Mouse (Mus musculus) ES-Bruce4 (cell line): ENCODE data around the gene Pde1a. TPM values are rescaled to one million over a fixed set of nuclear protein-coding genes. Genes with fewer than 3 reads are reported as not detected.

Experiments
- H3K27ac ChIP-seq: 2 replicates; pipeline ENCODE4 v1.5.1; 2012; ENCODE audit warnings: low read length, inconsistent platforms; ENCODE audit not compliant: insufficient read depth
- H3K27me3 ChIP-seq: 2 replicates; pipeline ENCODE4 v1.6.1; 2012; ENCODE audit warnings: mild to moderate bottlenecking, low read length, inconsistent platforms; ENCODE audit not compliant: control insufficient read depth, poor library complexity, insufficient read depth, severe bottlenecking
- H3K36me3 ChIP-seq: 2 replicates; pipeline ENCODE4 v1.6.1; 2012; ENCODE audit warnings: inconsistent platforms, mild to moderate bottlenecking, low read length, moderate library complexity; ENCODE audit not compliant: control insufficient read depth, poor library complexity, insufficient read depth, severe bottlenecking
- H3K4me1 ChIP-seq: one replicate; pipeline ENCODE4 v1.8.1; 2011; ENCODE audit warnings: low read length; ENCODE audit not compliant: control insufficient read depth, insufficient read depth
- H3K4me3 ChIP-seq: 2 replicates; pipeline ENCODE4 v1.5.1; 2011; ENCODE audit warnings: low read depth, mild to moderate bottlenecking, low read length
- H3K9ac ChIP-seq: 2 replicates; pipeline ENCODE4 v1.6.1; 2012; ENCODE audit warnings: low read depth, mild to moderate bottlenecking, inconsistent platforms; ENCODE audit not compliant: poor library complexity, severe bottlenecking
- H3K9me3 ChIP-seq: replicated peaks from 2 replicates; pipeline ENCODE4 v1.6.1; 2012; ENCODE audit warnings: mild to moderate bottlenecking, low read length, inconsistent platforms; ENCODE audit not compliant: control insufficient read depth, poor library complexity, insufficient read depth, severe bottlenecking
- CTCF ChIP-seq: IDR thresholded peaks from one replicate; pipeline ENCODE4 v1.8.1; 2011; ENCODE audit warnings: low read depth, low read length
- EP300 ChIP-seq: IDR thresholded peaks from 2 replicates; pipeline ENCODE4 v1.6.1; 2011; ENCODE audit warnings: low read depth, low read length; ENCODE audit not compliant: insufficient read depth
- POLR2A ChIP-seq: IDR thresholded peaks from one replicate; pipeline ENCODE4 v1.8.1; 2011; ENCODE audit warnings: low read length; ENCODE audit not compliant: insufficient read depth
- polyA plus RNA-seq: library from polyadenylated mRNA; stranded (reverse); fragments of >200 nt; gene quantifications from 2 replicates; pipeline ENCODE4 v1.2.4, GENCODE M21; 2011; ENCODE audit warnings: low read depth; ENCODE audit not compliant: missing spikeins, insufficient read depth, insufficient read length

The Pde1a gene
- polyA plus RNA-seq, 1 experiment, result 2.1 TPM

DNA sequence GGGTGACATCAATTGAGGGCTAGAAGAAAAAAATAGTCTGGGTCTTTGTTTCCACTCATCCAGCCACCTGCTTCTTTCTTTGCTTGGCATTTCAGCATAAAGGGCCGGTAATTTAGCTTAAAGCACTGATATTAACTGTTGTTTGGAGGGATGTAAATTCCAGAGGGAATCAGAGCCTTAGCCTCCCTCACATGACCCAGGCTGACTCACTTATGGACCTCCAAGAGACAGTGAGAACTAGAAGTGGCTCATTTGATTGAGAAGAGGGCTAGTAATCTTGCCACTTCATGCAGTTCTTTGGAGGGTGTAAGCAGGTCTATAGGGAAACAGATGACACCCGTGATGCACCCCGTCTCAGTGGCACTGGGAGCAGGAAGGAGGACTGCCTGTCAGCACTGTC is 230.7 kb downstream of the Pde1a start:
- no peak overlapping the region for H3K27ac ChIP-seq
- H3K4me1 ChIP-seq, result no peaks in the 10 kb centered on the region
- TF ChIP-seq EP300 (no peak), POLR2A (no peak), CTCF (no peak)
- H3K4me3 ChIP-seq, result no peak overlapping the region
- no peaks in the 10 kb centered on the region for H3K36me3 ChIP-seq
- no peak overlapping the region for H3K9ac ChIP-seq
- no peaks in the 10 kb centered on the region for H3K9me3 ChIP-seq
- no peaks in the 10 kb centered on the region for H3K27me3 ChIP-seq

DNA sequence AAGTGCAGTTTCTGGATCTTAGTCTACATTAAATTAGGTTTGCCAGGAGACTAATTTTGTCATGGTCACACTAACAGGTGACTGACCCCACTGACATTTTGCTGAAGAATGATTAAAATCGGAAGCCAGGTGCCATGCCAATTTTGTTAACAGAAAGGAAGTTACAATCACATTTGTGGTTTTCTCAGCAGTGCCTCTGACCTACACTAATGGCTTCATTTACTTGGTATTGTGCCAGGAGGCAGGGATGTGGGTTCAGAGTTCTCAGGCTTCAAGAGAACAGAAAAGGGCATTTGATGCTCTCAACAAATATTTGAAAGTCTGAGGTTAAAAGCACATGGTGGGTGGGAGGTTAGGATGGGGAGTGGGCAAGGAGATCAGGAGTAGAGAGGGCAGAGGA is 236.4 kb downstream of the Pde1a start:
- Histone ChIP-seq H3K27ac (no peak overlapping the region), H3K4me3 (no peak overlapping the region), H3K27me3 (no peaks in the 10 kb centered on the region), H3K9ac (no peak overlapping the region), H3K9me3 (no peaks in the 10 kb centered on the region), H3K36me3 (no peaks in the 10 kb centered on the region), H3K4me1 (no peaks in the 10 kb centered on the region)
- TF ChIP-seq CTCF (no peak), EP300 (no peak), POLR2A (no peak)

DNA sequence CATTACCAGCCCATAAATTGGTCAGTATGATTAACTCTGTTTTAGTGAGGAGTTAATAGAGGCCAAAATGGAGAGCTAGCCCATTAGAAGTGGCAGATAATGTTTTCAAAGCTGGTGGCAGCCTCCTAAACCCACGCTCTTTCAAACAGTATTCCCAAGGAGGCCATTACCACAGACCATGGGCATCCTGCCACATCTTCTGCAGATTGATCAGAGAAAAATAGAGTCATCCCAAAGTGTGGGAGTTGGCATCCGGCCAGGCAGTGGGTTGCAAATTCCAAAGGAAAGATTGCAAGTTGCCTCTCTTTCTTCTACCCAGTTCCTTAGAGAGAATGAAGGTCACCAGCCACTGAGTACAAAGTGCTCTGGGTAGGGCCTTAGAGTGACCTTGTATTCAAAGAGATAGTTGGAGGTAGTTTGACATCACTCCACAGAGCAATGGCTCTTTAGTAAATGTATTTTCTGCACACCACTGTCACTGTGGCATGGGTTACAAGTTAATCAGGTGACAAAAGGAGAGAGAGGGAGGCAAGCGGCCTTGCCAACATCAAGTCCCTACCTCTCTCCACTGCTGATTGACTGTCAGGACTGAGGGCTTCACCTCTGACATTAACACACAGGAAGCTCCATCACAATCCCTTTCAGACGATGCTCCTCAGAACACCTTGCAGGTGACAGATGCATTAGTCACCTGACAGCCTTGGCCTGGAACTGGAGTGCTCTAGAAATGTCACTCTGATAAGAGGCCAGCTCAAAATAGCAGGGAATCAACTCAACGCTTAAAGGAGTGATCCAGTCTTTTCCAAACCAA is 237.3 kb downstream of the Pde1a start:
- Histone ChIP-seq H3K4me1 (no peaks in the 10 kb centered on the region), H3K36me3 (no peaks in the 10 kb centered on the region), H3K4me3 (no peak overlapping the region), H3K27ac (no peak overlapping the region), H3K27me3 (no peaks in the 10 kb centered on the region; the same call in 1 of the 2 replicates), H3K9me3 (no peaks in the 10 kb centered on the region), H3K9ac (no peak overlapping the region)
- TF ChIP-seq POLR2A, result no peak
- no peak for TF ChIP-seq CTCF
- TF ChIP-seq EP300, result no peak

DNA sequence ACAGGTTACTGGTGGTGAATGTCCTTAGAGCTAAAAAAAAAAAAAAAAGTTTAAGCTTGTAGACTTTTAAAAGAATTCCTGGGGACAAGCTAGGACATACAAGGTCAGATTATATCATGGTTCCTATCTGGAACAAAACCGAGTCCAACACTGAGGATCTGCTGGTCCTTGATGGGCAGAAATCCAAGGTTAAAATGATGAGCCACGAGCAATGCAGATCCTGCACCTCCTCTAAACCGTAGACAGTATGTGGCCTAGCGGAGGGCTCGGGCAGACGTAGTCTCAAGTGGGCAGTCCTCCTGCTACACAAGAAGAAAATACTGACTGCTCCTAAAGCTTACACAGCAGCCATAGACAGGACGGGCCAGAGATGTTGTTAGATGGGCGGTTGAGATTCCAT is 238.5 kb downstream of the Pde1a start:
- H3K27me3 ChIP-seq, result no peaks in the 10 kb centered on the region; the same call in 1 of the 2 replicates
- TF ChIP-seq CTCF, result no peak
- no peak for TF ChIP-seq EP300
- no peak for TF ChIP-seq POLR2A
- no peak overlapping the region for H3K9ac ChIP-seq

DNA sequence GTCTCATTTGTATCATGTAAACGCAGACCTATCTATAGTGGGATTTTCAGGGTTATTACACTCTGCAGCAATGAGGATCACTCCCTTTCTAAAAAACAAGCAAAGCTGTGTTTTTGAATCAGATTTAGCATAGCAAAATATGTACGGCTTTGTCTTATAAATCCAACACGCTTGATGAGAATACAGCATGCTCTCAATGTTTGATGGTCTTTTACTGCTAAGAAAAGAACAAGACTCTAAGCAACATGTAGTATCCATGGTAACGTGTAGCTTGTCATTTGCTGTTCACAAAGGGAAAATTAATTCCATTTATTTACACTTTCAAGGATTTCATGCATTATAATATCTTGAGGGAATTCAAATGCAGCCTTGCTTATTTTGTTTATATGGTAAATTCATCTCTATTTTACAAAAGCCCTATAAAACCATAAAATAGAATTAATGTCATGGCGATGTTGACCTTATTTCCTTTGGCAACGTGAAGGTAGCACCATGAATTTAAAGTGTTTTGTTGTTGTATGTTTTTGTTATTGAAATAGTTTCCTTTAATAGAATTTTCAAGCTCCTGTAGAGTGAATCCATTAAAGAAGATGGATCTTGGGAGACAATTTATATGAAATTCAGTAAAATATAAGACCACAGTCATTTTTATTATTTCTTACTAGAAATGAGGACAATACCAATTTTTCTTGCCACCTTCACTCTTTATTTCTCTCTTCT is 245.5 kb downstream of the Pde1a start:
- TF ChIP-seq POLR2A (no peak), EP300 (no peak), CTCF (no peak)
- Histone ChIP-seq H3K27ac (no peak overlapping the region), H3K9ac (no peak overlapping the region), H3K27me3 (no peaks in the 10 kb centered on the region; the same call in 1 of the 2 replicates), H3K9me3 (no peaks in the 10 kb centered on the region), H3K4me1 (no peaks in the 10 kb centered on the region), H3K4me3 (no peak overlapping the region), H3K36me3 (no peaks in the 10 kb centered on the region)

More for the DNA sequence above, 238.5 kb downstream of the Pde1a start:
- no peak overlapping the region for H3K4me3 ChIP-seq
- H3K4me1 ChIP-seq, result no peaks in the 10 kb centered on the region
- H3K36me3 ChIP-seq, result no peaks in the 10 kb centered on the region
- H3K27ac ChIP-seq, result no peak overlapping the region
- H3K9me3 ChIP-seq, result no peaks in the 10 kb centered on the region

DNA sequence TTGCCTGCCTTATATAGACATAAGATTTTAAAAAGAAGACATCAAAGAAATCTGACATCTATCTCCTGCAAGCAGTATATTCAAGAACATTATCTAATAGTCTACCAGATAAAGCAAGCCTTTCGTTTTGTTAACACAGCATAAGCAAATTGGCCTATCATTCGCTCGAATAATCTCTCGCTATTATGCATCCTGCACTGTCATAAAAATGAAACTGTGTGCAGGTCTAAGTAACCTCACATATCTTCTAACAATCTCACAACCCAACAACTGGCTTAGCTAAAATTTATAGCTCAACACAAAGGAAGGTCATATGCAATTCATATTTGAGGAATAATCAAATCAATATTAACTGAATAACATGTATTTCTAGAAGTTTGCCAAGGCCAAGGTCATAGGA is 246.0 kb downstream of the Pde1a start:
- Histone ChIP-seq H3K27ac (no peak overlapping the region), H3K4me3 (no peak overlapping the region), H3K27me3 (no peaks in the 10 kb centered on the region; the same call in 1 of the 2 replicates), H3K9ac (no peak overlapping the region), H3K4me1 (no peaks in the 10 kb centered on the region), H3K36me3 (no peaks in the 10 kb centered on the region), H3K9me3 (no peaks in the 10 kb centered on the region)
- TF ChIP-seq POLR2A (no peak), CTCF (no peak), EP300 (no peak)
